Mouse (Mus musculus) cerebellum, adult 9-11 months (tissue): ENCODE results near the gene Me3.

Experiments used
- DNase-seq: peaks from one replicate; pipeline ENCODE4 v3.0.0; 2022

The Me3 gene

GRCm38 (mm10) chr7:89748415-89748814 is 116.2 kb downstream of the Me3 start:
- DNase-seq: no peak

- DNase-seq: no peak
These were observed 117.0 kb downstream of the Me3 start for GRCm38 (mm10) chr7:89749183-89749582.

- no peak for DNase-seq
These were observed 134.7 kb downstream of the Me3 start for GRCm38 (mm10) chr7:89766678-89767508.

DNA sequence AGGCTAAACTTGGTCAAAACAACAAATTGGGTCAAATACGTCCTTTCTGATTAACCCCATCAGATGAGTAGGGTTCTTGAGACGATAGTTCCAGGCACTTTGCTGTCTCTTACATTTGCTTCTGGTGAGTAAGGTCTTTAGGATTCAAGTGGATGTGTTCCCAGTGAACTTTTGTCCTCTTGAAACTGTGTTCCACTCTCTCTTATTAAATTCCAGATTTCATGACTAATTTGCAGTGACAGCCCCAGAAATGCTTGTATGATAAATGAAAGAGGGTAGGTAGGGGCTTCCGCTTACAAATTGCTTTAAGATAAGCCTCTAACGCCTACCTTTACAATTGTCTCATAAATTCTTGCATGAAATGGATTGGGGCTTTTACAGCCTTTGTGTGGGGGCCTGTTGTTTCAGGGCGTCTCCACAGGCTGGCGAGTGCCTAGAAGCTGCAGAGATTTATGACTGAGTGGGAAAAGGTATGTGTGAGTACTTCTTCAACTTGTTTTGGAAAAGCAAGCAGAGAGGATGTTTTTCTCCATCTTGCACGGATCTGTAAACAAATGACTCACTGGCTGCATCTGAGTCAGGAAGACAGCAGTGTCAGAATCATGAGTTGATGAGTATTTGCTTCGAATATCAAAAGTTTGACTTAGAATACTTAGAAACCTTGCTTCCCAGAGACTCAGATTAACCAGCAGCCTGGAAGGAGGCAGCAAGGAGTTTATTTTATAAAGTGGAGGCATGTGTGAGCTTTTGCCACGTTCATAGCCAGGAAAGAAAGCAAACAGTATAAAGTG is 137.1 kb downstream of the Me3 start:
- no peak for DNase-seq

GRCm38 (mm10) chr7:89770021-89770420 is 137.8 kb downstream of the Me3 start:
- peak; percentile 72 for DNase-seq

DNA sequence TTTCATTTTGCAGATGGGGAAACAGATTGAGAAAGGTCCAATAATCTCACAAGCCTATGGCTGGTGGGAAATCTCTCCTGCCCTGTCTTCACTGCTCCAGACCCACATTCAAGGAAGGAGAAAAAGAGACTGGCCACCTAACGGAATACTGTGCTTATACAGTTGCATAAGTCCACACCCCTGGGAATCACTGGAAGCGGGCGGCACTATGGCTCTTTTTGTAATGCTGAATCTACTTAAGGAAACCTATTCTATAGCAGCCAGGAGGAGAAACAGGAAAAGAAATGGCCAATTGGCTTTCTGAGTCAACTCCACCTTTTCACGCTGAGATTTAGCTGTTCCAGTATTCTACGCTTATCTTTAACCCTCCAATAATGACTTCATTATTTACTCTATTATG is 140.7 kb downstream of the Me3 start:
- no peak for DNase-seq

GRCm38 (mm10) chr7:89773352-89773921 is 141.2 kb downstream of the Me3 start:
- DNase-seq: no peak

DNA sequence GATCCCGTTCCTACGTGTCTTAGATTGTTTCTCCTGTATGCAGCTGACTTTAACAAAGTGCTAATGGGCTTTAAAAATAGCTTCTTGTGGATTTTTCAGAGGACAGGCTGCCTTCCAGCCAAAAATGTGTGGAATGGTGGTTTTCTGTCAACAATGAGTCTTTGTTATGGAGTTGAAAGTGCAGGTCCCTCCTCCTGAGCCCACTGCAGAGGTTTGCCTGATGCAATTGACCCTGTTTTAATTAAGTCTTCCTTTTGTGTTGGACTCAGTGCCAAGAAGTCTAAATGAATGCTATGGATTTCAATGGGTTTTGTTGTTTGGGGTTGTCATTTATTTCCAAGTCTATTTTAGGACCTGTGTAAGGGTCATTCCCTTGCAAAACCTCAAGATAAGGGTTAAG is 141.7 kb downstream of the Me3 start:
- no peak for DNase-seq

DNA sequence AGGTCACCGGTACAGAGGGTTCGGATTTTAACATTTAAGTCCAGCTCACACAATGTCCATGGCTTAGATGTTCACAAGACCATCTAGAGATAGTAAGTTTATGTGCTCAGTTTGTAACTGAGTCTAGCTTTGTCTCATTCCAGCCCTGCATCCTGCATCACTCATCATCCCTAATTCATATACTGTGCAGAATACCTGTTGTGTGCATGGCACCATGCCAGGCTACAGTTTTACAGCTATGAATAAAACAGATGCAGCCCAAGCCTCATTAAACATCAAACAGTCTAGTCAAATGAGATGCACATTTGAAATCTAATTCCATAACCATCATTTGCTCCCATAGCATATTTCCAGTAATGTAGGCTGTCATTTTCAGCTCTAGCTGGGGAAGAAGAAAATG is 143.7 kb downstream of the Me3 start:
- no peak for DNase-seq

GRCm38 (mm10) chr7:89781391-89781790 is 149.2 kb downstream of the Me3 start:
- no peak for DNase-seq

GRCm38 (mm10) chr7:89787735-89788134 is 155.5 kb downstream of the Me3 start:
- no peak for DNase-seq

DNA sequence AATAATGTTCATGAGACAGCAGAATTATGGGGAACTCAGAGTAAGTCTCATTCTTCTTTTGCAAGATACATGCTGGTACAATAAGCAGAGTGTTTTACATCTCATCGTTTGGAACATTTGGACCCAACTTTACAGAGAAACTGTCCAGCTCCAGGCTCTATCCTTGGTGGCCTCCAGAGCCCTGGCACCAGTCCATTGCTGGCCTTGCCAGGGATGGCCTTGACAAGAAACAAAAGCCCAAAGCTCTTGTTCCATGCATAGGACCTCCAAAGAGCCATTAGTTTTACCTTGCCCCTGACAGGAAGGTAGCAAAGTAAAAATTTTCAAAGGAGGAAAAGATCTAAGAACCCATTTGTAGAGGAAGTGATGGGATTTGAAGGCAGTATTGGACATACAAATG is 160.4 kb downstream of the Me3 start:
- DNase-seq: no peak

DNA sequence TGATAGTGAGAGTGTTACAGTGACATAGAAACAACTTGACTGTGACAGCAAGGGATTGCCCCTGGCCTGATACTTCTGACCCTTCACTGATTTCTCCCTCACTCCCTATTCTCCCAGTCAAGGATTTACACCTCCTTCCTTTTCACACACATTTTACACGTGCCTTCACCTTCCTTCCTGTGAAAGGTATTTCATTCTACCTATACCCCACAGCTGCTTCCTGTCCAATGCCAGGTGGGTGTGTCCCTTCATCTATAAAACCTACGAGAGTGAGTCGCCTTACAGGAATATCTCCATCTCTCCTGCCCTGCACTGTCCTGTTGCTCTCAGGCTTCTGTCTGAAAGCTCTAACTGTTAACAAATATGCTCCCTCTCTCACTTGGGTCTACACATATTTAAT is 163.2 kb downstream of the Me3 start:
- DNase-seq: peak; percentile 11

GRCm38 (mm10) chr7:89796351-89796801 is 164.2 kb downstream of the Me3 start:
- peak; percentile 84 for DNase-seq

DNA sequence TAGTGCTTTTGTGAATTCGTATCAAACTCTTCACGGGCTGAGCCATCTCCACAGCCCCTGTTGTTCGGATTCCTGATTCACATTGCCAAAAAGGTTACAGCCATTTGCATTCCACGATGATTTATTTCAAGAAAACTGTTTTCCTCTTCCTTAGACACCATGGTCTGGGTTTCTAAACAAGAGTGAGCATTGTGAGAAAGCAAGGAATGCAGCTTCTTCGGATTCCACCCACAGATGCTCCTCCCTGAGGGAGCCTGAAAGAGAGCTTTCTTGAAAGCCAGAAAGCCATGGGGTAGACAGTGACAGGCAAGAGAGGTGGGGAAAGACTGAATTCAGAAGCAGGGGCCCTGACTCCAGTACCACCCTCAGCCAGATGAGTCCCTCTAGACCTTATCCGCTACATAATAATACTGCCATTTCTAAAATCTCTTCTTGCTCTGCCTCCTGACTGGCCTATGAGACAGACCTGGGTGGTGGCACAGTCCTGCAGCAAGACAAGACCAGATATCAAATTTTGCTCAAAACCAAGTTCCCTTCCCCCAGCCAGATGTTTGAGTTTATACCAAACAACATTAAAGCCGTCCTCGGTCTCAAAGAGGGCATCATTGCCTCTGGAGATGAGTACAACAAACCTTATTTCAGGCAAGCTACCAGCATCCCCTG is 166.3 kb downstream of the Me3 start:
- DNase-seq: no peak

DNA sequence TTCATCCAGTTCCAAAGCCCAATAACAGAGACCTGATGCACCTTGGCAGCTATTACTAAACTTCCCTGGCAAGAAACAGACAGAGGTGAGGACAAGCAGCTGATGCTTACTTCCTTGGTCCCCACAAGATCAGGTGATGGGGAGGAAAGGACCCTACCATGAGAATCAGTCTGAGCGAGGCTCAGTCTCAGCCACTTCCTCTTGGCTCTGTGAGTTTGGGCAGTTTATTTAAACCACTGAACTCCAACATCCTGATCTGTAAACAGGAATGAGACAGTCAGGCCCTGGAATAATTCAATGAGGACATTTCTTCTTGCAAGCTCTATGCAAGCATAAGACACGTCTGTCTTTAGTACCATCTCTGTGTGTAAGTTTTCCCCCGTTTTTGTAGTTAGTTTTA is 170.3 kb downstream of the Me3 start:
- no peak for DNase-seq

DNA sequence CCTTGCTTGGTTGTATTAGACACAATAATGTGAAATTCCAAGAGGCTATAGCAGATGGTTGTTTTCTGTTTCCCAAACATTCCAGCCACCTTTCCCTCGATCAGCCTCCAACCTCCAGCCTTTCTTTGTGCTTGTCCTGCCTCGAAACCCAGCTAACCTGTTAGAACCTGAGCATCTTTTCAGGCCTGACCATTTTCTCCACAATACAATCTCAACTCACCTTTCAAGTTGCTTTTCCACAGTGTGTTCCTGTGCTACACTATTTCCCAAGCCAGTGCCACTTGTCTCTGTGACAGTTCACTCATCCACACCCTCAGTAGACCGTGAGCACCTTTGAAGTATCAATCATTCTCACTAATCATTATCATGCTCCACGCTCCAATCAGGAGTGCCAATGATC is 171.8 kb downstream of the Me3 start:
- DNase-seq: no peak

GRCm38 (mm10) chr7:89809400-89809799 is 177.2 kb downstream of the Me3 start:
- DNase-seq: no peak

DNA sequence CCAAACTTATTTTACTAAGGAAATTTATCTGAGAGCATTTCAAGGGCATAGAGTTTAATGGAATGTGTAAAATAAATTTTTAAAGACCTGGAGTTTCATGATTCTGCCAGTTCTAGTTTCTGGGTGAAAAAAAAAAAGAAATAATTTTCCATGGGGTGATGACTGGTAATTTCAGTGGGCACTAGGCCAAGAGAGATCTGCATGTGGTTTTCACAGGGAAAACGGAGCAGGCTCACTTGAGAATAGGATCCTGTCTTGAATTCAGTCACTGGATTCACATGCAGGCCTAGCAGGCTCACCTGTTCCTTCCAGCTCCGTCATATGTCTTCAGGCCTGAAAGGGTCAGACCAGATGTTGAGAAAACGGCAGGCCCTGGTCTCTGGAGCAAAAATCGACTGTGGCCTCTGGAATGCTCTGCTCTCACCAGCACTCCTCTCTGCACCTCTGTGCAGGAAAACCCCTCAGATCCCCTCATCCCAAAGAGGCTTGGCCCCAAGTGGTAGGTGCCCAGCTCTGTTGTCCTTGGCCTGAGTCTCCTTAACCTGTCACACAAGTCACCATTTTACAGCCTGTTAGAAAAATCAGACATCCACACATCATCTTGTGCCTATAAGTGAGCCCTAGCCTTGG is 196.4 kb downstream of the Me3 start:
- DNase-seq: no peak

DNA sequence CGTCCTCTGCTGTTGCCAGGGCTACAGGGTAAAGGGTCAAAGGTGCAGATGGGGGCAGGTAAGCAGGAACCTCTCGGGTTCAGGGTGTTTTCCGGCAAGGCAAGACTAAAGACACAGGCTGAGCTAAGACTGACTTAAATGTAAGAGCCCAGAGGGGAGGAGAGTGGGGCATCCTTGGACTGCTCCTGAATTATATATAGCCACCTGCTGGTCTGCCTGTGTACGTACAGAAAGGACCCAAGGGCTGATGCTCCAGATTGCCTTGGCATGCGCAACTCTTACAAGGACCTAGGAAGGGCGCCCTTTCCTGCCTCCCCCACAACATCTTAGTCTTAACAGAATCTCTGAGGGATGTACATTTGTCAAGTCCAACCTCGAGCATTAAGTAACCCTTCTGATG is 197.0 kb downstream of the Me3 start:
- DNase-seq: no peak

GRCm38 (mm10) chr7:89833521-89833920 is 201.3 kb downstream of the Me3 start:
- DNase-seq: no peak

- peak; percentile 54 for DNase-seq
These were observed 203.4 kb downstream of the Me3 start for GRCm38 (mm10) chr7:89835566-89835965.

DNA sequence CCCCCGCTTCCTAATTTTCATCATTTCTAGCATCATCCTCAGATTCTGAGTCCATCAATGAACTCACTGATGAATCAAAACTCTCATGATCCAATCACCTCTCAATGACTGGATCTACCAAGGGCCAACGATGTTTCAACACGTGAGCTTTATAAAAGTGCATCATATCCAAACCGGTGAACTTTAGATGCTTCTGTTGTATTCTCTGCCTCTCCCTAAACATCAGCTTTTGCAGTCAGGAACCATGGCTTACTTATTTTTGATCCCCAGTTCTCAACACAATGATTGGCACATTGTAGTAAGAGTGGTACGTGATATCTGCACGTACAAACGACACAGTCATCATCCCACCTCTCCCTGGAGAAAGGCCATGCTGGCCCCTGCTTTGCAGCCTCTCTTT is 204.5 kb downstream of the Me3 start:
- DNase-seq: no peak
